Mouse (Mus musculus) thymus, postnatal 4 days (tissue): ENCODE measurements around the gene Nol12.

Experiments used
- DNase-seq: peaks from one replicate; pipeline ENCODE4 v3.0.0; 2021

Gene Nol12

DNA sequence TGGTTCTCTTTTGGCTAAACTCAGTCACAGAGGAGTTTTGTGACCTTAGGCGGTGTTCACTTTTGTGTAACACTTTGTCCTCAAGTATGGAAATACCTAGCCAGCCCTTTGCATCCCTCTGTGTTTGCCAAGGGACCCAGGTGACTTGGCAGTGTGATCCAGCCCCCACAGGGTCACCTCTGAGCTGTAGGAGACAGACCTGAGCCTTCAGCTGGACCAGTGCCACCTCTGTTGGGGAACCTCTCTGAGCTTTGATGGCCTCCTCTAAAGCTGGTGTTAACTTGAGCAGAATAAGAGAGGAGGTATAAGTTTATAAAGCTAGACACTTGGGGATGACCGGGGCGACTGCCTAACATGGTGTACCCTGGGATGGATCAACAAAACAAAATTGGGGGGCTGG lies 14.2 kb downstream of the Nol12 start:
- no peak for DNase-seq

- no peak for DNase-seq
Measured at GRCm38 (mm10) chr15:78955663-78956062, 20.9 kb downstream of the Nol12 start.

DNA sequence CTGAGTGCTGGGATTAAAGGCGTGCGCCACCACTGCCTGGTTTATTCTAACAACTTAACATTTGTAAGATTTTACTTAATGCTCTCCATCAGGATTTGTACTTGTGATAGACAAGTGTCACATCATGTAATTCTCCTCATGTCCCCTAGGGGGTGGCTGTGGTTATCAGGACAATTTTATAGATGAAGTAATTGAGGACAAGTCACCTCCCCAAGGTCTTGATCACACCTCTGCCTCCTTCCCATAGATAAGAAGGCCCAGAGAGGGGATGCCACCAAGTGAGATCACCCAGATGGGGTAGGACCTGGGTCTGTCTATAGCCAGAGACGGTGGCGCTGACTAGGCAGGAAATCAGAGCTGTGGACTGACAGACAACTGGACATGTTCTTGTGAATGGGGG lies 21.6 kb downstream of the Nol12 start:
- DNase-seq, result no peak

DNA sequence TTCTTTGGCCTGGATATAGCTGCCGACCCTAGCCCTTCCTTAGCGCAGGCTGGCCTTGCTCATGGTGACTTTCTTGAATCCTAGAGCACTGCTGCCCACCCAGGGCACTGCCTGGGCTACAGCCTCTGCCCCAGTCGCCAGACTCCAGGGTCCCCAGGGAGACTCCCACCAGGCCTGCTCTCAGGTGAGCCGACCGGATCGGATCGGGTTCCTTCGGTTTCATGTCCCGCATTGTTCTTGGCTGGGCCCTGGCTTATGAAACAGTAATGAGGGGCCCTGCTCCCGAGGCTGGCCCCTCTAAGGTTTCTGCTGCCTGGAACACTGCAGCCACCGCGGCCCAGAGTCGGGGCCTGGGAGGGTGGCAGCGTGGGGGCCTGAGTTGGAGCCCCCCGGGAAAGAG lies 22.3 kb downstream of the Nol12 start:
- no peak for DNase-seq

GRCm38 (mm10) chr15:78959537-78959936 lies 24.8 kb downstream of the Nol12 start:
- no peak for DNase-seq

- no peak for DNase-seq
Measured at GRCm38 (mm10) chr15:78960088-78960487, 25.4 kb downstream of the Nol12 start.

GRCm38 (mm10) chr15:78962885-78963284 lies 28.2 kb downstream of the Nol12 start:
- DNase-seq, result peak; percentile 80

DNA sequence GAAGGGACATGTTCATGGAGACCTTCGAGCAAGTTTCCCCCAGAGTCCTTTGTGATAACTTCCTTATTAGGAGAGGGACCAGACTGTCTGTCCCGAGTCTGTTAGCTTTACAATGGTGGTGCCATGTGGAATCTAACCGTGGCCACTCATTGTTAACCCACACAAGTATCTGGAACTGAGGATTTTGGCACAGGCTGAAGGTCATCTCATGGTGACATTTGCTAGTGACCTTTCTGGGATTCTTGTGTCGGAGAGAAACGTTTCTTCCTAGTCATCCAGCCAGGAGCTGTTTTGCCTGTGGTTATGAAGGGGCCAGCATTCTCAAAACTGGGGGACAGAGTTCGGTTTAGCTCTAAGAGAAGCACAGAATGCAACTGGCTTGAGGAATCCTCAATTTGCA lies 36.9 kb downstream of the Nol12 start:
- DNase-seq, result no peak

- DNase-seq, result no peak
Measured at GRCm38 (mm10) chr15:78973950-78974349, 39.2 kb downstream of the Nol12 start.

- no peak for DNase-seq
Measured at GRCm38 (mm10) chr15:78977676-78978159, 43.0 kb downstream of the Nol12 start.

DNA sequence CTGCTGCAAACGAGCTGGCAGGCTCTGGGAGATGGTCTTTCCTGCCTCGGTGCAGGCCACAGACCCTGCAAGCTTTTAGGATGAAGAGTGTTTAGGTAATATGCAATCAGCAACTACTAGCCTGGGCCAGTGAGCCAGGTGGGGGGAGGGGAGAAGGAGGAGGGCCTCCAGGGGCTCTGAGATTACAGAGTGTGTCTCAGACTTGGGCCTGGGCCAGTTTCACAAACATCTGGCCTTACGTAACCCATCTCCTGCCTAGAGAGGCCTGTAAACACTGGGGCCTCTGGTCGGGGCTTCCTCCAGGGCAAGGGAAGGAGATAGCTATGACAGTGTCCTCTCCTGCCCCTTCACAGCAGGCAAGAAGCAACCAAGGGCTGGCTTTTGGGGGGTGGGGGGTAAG lies 44.1 kb downstream of the Nol12 start:
- no peak for DNase-seq

GRCm38 (mm10) chr15:78980084-78980483 lies 45.4 kb downstream of the Nol12 start:
- DNase-seq, result no peak

DNA sequence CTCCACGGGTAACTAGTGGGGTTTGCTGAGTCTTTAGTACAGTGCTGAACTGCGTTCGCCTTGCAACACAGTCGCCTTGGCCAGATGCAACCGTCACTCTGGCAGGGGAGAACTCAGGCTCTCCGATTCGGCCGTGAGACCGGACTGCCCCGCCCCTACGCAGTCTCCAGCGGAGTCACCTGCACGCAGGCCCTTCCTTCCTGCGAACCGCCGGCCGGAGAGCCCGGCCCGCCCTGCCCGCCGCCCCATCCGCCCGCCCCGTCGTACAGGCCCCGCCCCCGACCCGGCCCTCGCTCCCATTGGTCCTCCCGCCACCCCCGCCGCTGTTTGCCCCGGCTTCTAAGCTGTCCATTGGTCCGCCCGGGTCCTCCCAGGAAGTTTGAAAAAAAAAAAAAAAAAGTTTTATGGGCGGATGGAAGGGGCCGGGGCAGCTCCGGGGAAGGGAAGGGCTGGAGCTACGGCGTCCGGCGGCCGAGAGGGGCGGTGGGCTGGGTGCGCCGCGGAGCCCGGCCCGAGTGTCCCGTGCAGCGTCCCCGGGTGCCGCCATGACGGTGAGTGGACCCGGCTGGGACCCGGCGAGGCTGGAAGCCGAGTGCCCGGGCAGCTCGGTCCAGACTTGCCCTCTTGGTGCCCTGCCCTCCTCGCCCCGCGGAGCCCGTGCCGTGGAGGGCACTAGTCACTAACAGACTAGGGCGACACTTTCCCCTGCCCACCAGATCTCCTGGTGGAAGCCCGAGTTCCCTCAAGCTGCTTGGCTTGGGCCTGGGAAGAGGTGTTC lies 48.1 kb downstream of the Nol12 start:
- peak; percentile 90 for DNase-seq

- DNase-seq, result peak; percentile 69
Measured at GRCm38 (mm10) chr15:78983436-78984285, 48.9 kb downstream of the Nol12 start.

- DNase-seq, result no peak
Measured at GRCm38 (mm10) chr15:78984286-78984778, 49.6 kb downstream of the Nol12 start.

- DNase-seq, result no peak
Measured at GRCm38 (mm10) chr15:78986536-78987220, 51.9 kb downstream of the Nol12 start.

DNA sequence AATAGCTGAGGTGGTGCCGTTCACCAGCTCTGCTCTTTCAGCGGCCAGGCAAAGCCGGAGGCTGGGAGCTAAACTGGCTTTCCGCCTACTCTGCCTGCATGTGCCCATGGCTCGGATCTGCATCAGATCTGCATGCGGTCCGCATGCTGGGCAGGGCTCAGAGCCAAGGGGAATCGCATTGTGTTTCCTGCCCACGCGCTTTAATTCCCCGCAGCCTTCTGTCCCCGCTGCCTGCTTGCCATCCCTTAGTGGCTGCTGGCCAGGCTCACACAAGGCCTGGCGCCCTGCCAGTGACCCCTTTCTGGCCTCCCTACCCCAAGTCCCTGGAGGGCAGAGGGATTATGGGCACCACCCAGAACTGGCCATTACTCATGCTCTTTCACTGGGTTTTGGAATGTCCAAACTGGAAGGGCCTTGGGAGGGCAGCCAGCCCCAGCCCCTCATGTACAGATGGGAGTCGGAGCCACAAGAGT lies 53.8 kb downstream of the Nol12 start:
- no peak for DNase-seq

- no peak for DNase-seq
Measured at GRCm38 (mm10) chr15:78989152-78990092, 54.7 kb downstream of the Nol12 start.

GRCm38 (mm10) chr15:78990093-78990463 lies 55.3 kb downstream of the Nol12 start:
- no peak for DNase-seq

DNA sequence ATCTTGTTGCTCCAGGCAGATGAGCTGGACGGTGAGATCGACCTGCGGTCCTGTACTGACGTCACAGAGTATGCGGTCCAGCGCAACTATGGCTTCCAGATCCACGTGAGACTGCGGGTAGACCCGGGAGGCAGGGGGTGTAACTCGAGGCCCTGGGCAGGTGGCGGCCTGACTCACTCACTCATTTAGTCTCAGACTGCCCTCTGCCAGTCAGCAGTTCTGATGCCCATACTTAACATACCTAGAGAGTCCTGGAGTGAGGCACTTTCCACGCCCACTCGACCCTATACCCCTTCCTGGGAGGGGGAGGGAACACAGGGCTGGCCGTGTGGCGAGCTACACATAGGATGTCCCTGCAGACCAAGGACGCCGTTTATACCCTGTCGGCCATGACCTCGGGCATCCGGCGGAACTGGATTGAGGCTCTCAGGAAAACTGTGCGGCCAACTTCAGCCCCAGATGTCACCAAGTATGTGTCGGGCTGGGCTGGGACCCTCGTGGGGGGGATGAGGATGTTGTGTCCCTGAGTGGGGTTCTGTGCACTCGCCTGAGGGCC lies 56.3 kb downstream of the Nol12 start:
- no peak for DNase-seq

GRCm38 (mm10) chr15:78992235-78992634 lies 57.5 kb downstream of the Nol12 start:
- DNase-seq, result no peak

DNA sequence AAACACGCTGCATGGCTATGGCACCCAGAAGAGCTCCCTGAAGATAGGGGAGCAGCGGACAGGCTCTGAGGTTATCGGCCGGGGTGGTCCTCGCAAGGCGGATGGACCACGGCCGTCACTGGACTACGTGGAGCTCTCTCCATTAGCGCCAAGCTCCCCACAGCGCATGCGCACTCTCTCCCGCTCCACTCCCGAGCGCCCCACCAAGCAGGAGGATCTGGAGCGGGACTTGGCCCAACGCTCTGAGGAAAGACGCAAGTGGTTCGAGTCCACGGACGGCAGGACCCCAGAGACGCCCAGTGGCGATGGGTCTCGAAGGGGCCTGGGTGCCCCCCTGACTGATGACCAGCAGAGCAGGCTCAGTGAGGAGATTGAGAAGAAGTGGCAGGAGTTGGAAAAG lies 58.2 kb downstream of the Nol12 start:
- DNase-seq, result no peak
